Mouse (Mus musculus): ENCODE measurements around the gene Plekhf1. TPM values are rescaled to one million over a fixed set of nuclear protein-coding genes. Genes with fewer than 3 reads are reported as not detected.

The Plekhf1 gene
- polyA plus RNA-seq (2017; shearing (Covaris generic)): 1.3 TPM

GRCm38 (mm10) chr7:38227900-38228298, at the start of gene Plekhf1:
Plekhf1 (minus strand) TSS chr7:38228016.

GRCm38 (mm10) chr7:38270703-38271510, 43.1 kb upstream of the Plekhf1 start, which contains the start of gene Pop4:
Pop4 (minus strand) TSS chr7:38271423.

GRCm38 (mm10) chr7:38182962-38183687, 44.7 kb downstream of the Plekhf1 start, which contains the start of gene 1600014C10Rik:
1600014C10Rik (plus strand) TSS chr7:38183217.

Other genes with a start within 250 kb of the Plekhf1 start
- gene Uri1, start 204.5 kb downstream of the Plekhf1 start, polyA plus RNA-seq (2017; shearing (Covaris generic)): 57.0 TPM
- 2.2 TPM for gene Ccne1, start 120.5 kb downstream of the Plekhf1 start, polyA plus RNA-seq (2017; shearing (Covaris generic))
- gene 1600014C10Rik, start 44.8 kb downstream of the Plekhf1 start, polyA plus RNA-seq (2017; shearing (Covaris generic)): 29.5 TPM
- gene Pop4, start 43.4 kb upstream of the Plekhf1 start, polyA plus RNA-seq (2017; shearing (Covaris generic)): 39.6 TPM